Mouse (Mus musculus) common myeloid progenitor, adult 5-6 weeks (primary cell): ENCODE measurements at regions not wholly inside any gene's neighbourhood (a gene's known extent, or its start where the extent isn't known, plus 50 kb on each side); places are given as distances from the start of the nearest gene placed in this dataset.

Experiments used
- ATAC-seq: replicated peaks from 2 replicates; pipeline ENCODE4 v1.8.0; 2016; ENCODE audit warnings: low read depth, mild to moderate bottlenecking, moderate TSS enrichment, inconsistent platforms; ENCODE audit not compliant: poor library complexity, severe bottlenecking

DNA sequence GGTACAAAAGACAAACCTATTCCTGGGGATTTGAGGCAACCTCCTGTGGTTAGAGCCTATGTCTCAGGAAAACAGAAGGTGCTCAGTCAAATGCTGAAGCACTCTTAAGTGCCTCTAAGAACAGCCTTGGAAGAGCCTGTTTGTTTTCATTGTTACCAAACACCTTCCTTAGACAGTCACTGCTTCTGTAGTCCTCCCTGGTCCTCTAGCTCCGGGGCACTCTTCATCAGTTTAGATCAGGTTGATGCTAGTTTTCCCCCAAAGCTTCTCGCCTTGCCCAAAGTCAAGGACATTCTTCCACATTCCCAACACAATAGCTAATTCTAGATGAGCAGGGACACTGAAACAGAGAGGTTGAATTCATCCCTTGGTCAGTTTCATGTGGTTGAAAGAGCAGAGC, 290.6 kb upstream of the Stt3b start:
- no peak for ATAC-seq

DNA sequence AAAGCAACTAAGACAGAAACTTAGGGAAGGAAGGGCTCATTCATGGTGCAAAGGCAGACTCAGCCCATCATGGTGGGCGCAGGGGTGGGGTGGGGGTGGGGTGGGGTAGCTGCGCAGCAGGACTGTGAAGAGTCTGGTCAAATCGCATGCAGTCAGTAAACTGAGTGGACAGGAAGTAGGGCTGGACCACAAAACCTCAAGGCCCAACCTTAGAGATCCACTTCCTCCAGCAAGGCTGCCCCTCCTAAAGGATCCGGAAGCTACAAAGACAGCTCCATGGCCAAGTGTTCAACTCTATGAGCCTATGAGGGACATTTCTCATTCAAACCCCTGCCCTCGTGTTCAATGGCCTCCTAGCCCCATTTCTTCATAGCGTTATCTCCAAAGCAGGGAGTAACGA, 292.6 kb upstream of the Stt3b start:
- no peak for ATAC-seq

DNA sequence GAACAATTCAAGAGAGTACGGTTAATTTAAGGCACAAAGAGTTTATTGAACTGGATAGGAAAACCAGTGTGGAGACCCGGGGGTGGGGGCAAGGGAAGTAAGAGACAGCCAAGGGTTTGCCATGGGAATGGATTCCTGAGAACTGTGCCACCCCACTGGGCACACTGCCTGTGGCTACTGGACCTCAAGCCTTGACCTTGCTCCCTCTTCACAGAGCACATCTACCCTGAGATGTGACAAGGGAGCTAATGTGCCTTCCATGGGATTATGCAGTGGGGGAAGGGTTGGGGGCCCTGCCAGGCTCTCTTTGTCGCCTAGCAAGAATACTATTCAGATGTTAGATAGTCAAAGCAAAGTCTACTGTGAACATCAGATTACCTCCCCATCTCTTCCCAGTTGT, 294.2 kb upstream of the Stt3b start:
- ATAC-seq: no peak

DNA sequence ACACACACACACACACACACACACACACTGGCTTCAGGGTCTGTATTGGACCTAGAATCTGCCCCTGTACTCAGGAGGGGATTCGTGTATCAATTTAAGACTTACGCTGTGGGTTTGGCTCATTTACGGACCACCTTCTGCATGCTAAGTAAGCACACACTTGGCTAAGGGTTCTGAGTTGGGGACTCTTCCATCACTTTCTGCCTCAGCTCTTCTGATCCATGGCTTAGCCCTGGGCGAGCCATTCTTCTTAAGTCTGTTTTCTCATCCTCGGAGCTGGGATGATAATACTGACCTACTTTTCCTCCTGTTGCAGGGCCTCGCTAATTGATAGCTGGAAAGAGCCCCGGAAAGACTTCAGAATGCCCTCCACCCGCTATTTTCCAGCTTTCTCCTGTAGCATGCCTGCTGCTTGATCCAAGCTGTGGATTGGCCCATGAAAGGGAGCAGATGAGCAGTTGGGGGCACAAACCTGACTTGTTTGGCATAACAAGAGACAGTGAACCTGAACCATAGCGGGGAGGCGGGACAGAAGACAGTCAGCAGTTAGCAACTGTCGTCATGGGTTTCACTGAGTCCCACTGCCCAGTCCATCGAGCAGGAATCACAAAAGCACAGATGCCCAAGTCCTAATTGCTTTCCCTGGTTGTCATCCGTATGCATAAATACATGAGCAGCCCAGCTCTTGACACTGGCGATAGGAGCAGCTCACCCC, 294.9 kb upstream of the Stt3b start:
- ATAC-seq: no peak

DNA sequence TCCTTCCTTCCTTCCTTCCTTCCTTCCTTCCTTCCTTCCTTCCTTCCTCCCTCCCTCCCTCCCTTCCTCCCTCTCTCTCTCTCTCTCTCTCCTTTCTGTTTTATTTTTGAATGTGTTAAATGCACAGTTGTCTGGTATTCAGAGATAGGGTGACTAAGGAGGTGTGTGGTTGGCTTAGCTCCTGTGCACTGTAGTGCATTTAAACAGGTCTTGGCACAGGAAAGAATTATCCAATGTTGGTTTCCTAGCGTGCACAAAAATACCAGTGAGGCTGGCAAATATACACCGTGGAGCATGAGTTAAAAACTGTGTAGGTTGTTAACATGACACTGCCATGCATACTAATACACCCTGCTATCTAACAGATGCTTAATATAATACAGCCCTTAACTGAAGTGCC, 297.7 kb upstream of the Stt3b start:
- no peak for ATAC-seq

DNA sequence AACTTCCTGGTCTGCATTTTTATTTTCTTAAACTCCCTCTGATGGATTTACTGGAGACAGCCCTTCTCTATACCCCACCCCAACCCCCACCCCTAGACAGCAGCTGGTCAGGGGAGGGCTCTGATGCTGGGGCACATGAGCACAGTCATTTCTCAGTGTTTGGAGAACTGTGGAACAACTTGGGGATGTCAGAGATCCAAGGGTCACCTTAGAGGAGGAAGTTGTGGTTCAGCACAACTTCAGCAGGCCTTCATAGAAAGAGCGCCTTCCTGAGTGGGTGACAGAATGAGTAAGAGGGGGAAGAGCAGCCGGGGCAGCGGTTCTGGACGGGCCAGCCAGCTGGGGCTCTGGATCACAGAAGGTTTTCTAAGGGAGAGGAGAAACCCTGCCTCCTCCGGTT, 298.2 kb upstream of the Stt3b start:
- ATAC-seq: peak; percentile 64

DNA sequence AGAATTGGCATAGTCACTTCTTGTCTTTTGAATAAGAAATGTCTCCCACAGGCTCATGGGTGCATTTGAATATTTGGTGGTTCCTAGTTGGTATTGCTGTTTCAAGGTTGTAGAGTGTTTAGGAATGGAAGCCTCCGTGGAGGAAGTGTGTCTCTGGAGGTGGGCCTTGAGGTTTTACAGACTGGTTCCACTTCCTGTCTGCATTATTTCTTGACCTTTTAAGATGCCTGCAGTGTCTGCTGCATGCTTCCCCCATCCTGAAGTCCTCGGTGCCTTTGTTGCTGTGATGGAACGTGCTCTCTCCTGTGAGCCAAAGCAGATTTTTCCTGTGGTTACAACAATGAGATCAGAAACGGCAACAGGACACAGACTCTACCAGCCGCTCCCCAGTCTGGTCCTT, 299.4 kb upstream of the Gadl1 start:
- 0 out of 2 replicates have a peak, but pooled peaks have one; percentile 26 for ATAC-seq

DNA sequence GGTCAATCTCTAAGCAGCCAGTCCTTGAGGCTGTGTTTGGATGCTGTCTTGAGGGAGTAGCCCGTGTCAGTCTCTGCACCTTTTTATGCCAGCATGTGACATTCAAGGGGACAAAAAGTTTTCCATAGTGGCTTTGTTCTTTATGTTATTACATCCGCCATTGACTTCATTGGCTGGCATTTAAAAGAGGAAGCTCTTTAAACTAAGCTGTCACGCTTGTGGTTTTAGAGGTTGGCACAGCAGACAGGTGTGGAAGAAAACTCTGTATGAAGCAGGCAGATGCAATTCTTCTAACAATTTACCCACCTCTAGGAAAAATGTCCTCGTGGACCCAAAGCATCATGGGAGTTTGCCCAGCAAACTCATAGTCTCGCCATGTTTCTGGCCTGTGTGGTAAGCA, 297.5 kb upstream of the Gadl1 start:
- ATAC-seq: peak; percentile 55

DNA sequence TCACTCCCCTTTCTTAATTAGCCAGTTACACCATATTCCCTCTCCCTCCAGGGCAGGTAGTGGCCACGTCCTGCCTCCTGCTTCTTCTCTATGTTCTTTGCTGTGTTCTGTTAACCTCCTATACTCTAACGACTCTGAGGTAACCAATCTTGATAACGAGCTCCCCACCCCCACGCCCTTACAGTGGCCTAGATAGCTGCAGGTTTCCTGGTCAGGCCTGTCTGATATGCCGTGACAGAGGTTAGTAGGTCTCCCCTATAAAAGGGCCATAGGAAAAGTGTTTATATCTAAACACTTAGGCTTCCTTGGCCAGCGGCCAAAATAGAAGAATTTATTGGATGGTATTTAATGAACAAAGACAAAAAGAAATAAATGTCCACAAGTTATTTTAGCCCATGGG, 296.3 kb upstream of the Gadl1 start:
- no peak for ATAC-seq

DNA sequence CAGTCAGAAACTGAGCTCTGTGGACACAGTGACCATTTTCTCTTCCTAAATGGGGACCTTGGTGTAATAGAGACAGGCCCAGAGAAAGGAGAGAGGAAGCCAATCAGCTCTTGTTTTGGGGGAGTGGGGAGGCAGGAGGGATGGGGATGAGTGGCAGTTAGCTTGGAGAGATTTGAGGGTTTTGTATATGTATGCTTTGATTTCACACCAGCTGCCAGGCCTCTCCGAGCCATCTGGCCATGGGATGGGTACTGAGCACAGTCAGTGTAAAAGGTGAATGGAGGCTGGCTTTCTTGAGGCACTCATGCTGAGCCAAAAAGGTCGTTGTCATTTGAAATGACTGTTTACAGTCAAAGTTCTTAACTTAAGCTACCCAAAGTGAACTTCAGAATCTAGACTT, 295.2 kb upstream of the Gadl1 start:
- no peak for ATAC-seq

DNA sequence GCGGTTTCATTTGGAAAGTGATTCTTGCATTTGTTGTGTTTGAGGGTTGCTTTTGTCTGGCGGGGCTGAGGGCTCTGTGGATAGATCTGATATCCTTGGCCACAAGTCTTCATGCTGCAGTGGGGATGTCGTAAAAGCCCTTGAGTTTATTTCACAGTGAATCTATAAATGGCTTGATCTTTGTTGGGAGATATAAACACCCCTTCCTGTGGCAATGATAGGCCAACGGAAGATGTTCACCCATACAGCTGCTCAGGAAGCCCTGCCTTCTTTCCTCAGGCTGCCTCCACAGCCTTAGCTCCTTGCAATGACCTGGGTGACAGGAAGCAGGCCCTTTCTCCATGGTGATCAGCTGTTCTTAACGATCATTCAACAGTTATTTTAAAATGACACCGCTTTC, 291.3 kb upstream of the Gadl1 start:
- ATAC-seq: peak; percentile 84

DNA sequence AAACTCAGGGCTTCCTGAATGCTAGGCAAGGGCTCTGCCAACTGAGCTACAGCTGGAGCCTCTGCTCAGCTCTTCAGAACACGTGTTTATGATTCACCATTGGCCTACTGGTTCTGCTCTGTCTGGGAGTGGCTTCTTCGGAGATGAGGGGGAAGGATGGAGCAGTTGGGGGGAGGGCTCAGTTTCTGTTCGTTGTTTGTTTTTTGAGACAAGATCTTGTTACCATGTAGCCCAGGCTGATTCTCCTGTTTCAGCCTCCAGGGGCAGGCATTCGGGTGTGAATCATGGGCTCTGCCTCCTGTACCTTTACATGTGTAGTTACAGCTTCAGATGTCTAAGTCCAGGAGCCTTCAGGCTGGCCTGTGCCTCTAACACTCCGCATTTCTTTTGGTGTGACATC, 285.3 kb upstream of the Gadl1 start:
- peak; percentile 86 for ATAC-seq

DNA sequence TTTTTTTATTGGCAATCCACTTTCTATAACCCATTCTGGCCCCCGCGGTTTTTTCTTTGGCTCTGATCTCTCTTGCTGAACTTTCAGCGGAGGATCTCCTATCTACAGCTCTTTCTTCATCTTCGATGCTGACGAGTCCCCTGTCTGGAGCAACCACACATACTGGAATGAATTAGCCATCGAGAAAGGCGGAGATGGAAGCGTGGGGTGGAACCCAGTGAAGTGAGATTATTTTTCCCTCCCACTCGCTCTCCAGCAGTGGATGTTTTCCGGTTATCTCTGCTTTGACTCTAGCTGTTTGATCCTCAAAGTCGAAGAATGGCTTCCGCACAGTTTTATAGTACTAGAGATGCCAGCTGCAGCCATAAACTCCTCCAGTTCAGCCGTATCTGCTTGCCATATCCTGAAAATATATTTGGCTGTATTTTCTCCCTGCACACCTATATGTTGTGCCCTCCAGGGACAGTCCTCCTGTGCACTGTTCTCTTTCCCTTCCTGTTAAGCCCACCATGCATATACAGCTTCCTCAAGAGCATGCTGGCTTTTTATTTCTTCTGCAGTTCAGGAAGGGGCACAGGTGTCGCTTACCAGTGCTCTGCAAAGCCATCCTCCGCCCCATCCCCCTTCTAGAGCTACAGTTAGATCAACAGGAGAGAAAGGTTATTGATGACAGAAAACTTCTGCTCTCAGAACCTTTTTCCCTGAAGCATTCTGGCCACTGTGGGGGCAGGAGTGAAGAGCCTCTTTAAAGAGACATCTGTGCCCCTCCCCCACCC, 284.3 kb upstream of the Gadl1 start:
- ATAC-seq: no peak

DNA sequence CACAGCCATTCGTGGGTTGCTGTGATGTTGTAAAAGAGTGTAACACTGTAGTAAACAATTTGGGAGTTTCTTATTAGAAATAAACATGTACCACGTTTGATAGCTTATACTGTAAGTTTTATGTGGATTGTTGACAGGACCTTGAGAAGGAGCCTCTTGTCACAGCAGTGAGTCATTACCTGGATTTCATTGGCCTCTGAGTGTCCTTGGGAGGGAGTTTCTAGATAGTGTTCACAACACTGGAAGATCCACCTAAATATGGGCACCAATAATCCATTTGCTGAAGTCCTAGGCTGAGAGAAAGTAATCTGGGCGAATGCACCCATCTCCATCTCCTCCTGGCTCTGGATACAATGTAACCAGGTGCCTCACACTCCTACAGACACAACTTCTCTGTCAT, 281.7 kb upstream of the Gadl1 start:
- ATAC-seq: no peak

DNA sequence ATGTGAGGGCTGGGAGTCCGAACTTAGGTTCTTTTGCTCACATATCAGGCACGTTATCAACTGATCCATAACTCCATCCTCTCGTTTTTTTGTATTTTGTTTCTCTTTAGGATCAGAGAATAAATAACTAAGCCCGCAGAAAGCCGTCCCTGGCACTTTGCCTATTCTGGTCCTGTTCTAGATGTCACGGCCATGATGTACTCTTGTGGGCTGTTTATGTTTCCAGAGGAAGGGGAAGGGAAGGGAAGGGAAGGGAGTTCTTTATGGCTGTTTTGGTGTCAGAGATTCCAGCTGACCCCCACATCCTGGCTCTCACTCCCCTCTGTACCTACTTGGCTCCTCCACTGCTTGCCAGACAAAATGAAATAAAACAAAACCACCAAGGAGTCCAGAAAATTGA, 272.1 kb upstream of the Gadl1 start:
- no peak for ATAC-seq

DNA sequence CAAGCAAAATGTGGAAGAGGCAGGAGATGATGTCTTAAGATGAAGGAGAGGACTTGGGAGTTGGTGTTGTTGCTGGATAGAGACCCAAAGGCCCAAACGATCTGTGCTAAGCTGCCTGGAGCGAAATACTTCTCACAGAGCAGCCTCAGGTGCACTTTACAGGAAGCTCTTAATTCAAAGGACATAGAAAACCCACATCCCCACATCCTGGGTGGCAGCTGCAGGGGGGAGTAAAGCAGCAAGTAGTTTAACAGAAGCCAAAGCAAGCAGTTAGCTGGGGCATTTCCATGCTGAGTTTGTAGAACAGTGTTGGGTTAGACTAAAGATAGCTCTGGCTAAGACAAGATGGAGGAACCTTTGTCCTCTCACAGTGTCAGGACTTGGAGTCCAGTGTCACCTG, 268.5 kb upstream of the Gadl1 start:
- ATAC-seq: no peak

DNA sequence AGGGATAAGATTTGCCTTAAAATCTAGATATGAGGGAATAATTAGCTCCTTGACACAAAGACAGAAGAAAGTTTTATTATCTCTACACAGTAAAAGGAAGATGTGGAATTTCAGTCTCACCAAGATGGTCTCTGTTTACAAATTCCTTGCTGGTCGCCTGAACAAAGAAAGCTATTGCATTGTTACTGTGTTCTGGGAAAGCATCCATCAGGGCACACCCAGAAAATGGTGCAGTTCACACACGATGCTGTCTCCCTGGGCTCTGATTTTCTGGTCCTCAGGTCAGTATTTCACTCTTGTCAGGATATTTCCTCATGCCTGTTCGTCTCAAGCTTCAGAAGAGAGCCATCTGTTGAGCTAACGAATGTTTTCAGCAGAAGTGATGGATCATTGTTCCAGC, 267.2 kb upstream of the Gadl1 start:
- no peak for ATAC-seq

DNA sequence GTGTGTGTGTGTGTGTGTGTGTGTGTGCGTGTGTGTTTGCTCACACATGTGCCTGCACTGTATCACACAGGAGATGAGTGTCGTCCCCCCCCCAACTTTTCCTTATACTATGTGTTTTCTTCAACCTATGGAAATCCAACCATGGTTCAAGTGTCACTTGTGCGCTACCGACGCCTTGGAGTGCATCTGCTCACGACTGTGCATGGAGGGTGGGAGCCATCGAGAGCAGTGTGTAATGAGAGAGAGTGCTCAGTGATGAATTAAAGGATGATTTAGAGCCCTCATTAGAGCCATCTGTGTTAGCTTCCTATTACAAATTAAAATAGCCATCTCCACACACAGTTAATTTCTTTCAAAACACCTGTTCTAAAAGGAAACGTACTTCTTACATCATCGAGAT, 264.3 kb upstream of the Gadl1 start:
- ATAC-seq: no peak

DNA sequence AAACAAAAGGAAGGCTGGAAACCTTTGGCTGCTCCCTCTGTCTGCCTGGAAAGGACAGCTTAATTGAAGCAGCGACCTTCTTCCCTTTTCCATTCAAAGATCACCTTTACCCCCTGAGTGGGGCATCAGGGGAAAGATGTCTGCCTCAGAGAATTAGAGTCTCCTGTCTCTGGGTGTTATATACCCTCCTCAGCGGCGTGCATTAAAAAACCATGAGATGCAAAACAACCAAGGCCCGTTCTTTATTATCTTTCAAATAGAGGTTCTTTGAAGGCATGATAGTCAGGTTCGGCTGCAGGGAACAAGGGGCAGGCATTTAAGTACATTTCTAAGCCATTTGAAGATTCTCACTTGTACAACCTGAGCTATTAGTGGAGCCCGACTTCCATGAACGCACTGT, 263.0 kb upstream of the Gadl1 start:
- ATAC-seq: no peak

DNA sequence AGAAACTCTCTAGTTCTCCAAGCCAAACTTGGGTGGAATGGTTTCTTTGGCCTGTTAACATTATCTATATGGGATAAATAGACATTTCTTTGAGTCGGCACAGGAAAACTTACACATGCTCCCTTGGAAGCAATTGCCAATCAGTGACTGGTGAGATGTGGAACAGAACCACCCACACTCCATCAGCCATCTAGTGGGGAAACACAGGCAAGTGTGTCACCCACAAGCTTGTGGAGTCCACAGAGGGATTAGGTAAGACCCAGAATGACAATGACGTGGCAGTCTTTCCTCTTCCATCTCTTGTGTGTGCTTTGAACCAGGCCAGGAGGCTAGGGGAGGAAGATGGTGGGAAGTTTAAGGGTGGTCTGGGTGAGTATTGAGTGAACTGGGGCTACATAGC, 257.5 kb upstream of the Gadl1 start:
- ATAC-seq: no peak

DNA sequence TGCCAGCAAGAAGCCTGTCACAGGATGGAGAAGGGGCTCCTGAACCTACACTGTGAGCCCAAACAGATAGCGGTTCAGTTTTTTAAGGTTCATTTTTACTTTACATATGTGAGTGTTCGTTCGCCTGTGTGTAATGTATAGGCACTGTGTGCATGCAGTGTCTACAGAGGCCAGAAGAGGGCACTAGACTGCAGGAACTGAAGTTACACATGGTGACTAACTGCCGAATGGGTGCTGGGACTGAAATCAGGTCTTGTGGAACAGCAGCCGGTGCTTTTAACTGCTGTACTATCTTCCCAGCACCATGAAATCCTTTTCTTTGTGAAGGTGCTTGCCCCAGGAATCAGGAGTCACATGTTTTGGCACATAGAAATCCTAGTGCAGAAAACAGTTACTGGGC, 256.1 kb upstream of the Gadl1 start:
- ATAC-seq: no peak

DNA sequence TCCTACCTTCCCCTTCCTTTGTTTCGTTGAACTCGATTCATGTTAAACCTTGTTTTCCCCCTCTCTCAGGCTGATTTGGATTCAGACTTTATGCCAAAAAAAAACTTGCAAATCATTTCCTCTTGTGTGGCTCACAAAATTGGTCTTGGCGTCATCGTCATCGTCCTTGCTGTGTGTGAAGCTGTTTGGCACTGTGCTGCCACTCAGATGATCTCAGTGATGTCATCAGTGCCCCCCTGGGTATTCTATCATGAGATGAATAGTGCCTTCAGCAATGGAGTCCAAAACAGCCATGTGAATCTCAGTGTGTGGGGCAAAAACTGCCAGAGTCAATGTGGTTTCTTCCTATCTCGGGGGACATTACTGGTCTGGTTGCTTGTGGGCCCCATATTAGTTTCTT, 254.3 kb upstream of the Gadl1 start:
- peak; percentile 66 for ATAC-seq
